Mouse (Mus musculus) splenic B cell, adult 2 months (primary cell): ENCODE measurements around the gene Polrmt.
"Not testable (repeated sequence)": the region's sequence is repeated elsewhere in the genome, so short reads cannot be mapped to it uniquely, and the experiment has no call there.

Source experiments
- DNase-seq: peaks from one replicate; pipeline ENCODE4 v3.0.0-alpha.2; 2011; ENCODE audit warnings: low read depth, low spot score
- H3K27me3 ChIP-seq: 2 replicates; pipeline ENCODE4 v1.6.1; 2012; ENCODE audit warnings: mild to moderate bottlenecking, low read length, moderate library complexity, mixed read lengths; ENCODE audit not compliant: control insufficient read depth, poor library complexity, insufficient read depth, severe bottlenecking
- H3K36me3 ChIP-seq: 2 replicates; pipeline ENCODE4 v1.6.1; 2012; ENCODE audit warnings: mild to moderate bottlenecking, low read length, moderate library complexity, mixed read lengths; ENCODE audit not compliant: control insufficient read depth, poor library complexity, insufficient read depth, severe bottlenecking

The Polrmt gene

GRCm38 (mm10) chr10:79714996-79715395 is 31.4 kb downstream of the Polrmt start:
- Histone ChIP-seq H3K27me3 (no peaks in the 10 kb centered on the region), H3K36me3 (peaks cover 5% of the 10 kb centered on the region)
- no peak for DNase-seq

DNA sequence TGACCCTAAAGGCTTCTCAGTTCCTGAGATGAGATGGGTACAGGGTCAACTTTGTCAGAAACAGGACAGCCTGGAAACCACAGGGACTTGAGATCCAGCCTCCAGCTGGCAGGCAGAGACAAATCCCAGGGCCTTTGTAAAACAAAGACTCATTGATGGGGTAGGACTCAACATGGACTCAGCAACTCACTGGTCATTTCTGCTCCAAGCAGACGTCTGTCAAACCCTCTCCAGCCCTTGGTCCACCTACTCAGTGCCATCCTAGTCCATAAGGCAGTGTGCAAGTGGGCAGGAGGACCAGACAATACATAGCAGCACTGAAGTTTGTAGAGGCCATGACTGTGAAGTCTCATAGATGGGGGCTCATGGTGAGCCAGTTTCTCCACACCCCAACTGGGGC is 33.2 kb downstream of the Polrmt start:
- no peak for DNase-seq
- H3K27me3 ChIP-seq = no peaks in the 10 kb centered on the region
- peaks cover 7% of the 10 kb centered on the region for H3K36me3 ChIP-seq

GRCm38 (mm10) chr10:79712499-79713126 is 33.8 kb downstream of the Polrmt start:
- peaks cover 7% of the 10 kb centered on the region for H3K36me3 ChIP-seq
- DNase-seq = peak; percentile 79
- no peaks in the 10 kb centered on the region for H3K27me3 ChIP-seq

DNA sequence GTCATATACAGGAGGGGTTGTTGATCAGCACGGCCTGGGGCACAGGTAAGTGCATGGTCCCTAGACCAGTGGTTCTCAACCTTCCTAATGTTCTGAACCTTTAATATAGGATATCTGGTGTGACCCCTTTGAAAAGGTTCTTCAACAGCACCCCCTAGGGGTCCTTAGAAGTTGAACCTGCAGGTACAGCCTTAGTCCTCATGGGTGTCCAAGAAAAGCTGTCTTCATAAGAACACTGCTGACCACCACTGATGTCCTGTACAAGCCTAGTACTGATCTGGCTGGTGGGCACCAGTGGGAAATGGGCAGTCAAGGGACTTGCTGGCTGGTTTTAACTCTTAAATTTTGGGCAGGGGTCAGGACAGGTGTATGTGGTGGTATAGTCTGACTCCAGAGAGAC is 34.4 kb downstream of the Polrmt start:
- H3K27me3 ChIP-seq = no peaks in the 10 kb centered on the region
- H3K36me3 ChIP-seq = peaks cover 7% of the 10 kb centered on the region
- peak; percentile 60 for DNase-seq

- H3K36me3 ChIP-seq = peaks cover 7% of the 10 kb centered on the region
- DNase-seq = no peak
- no peaks in the 10 kb centered on the region for H3K27me3 ChIP-seq
Observed at GRCm38 (mm10) chr10:79709307-79709706, 37.1 kb downstream of the Polrmt start.

DNA sequence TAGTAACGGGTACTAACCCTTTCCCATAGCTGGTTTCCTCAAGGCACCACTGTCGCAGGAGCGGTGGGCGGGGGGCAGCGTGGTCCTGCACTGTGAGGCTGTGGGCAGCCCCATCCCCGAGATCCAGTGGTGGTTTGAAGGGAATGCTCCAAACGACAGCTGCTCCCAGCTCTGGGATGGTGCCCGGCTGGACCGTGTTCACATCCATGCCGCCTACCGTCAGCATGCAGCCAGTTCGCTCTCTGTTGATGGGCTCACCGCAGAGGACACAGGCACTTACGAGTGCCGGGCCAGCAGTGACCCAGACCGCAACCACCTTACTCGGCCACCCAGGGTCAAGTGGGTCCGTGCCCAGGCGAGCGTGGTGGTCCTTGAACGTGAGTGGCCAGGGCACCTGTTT is 37.7 kb downstream of the Polrmt start:
- DNase-seq = no peak

GRCm38 (mm10) chr10:79707759-79708158 is 38.6 kb downstream of the Polrmt start:
- Histone ChIP-seq H3K36me3 (peaks cover 7% of the 10 kb centered on the region), H3K27me3 (no peaks in the 10 kb centered on the region)
- no peak for DNase-seq

More for the DNA sequence above, 37.7 kb downstream of the Polrmt start:
- no peaks in the 10 kb centered on the region for H3K27me3 ChIP-seq
- peaks cover 7% of the 10 kb centered on the region for H3K36me3 ChIP-seq

GRCm38 (mm10) chr10:79707162-79707561 is 39.2 kb downstream of the Polrmt start:
- no peaks in the 10 kb centered on the region for H3K27me3 ChIP-seq

GRCm38 (mm10) chr10:79706406-79707094 is 39.8 kb downstream of the Polrmt start:
- Histone ChIP-seq H3K27me3 (no peaks in the 10 kb centered on the region), H3K36me3 (peaks cover 6% of the 10 kb centered on the region)
- DNase-seq = no peak

More at GRCm38 (mm10) chr10:79707162-79707561, 39.2 kb downstream of the Polrmt start:
- H3K36me3 ChIP-seq = peaks cover 7% of the 10 kb centered on the region
- no peak for DNase-seq

GRCm38 (mm10) chr10:79705951-79706350 is 40.4 kb downstream of the Polrmt start:
- no peaks in the 10 kb centered on the region for H3K27me3 ChIP-seq
- DNase-seq = no peak

GRCm38 (mm10) chr10:79704970-79705360 is 41.4 kb downstream of the Polrmt start:
- DNase-seq = no peak
- no peaks in the 10 kb centered on the region for H3K27me3 ChIP-seq
- H3K36me3 ChIP-seq = peaks cover 2% of the 10 kb centered on the region; the same call in 1 of the 2 replicates

More at GRCm38 (mm10) chr10:79705951-79706350, 40.4 kb downstream of the Polrmt start:
- H3K36me3 ChIP-seq = peaks cover 2% of the 10 kb centered on the region; the same call in 1 of the 2 replicates

- no peaks in the 10 kb centered on the region for H3K27me3 ChIP-seq
Observed at GRCm38 (mm10) chr10:79704065-79704969, 42.1 kb downstream of the Polrmt start, which contains the start of gene Bsg. Gene Bsg, plus strand, starts transcription at chr10:79704491.

GRCm38 (mm10) chr10:79703541-79703940 is 42.8 kb downstream of the Polrmt start:
- Histone ChIP-seq H3K36me3 (no peaks in the 10 kb centered on the region), H3K27me3 (no peaks in the 10 kb centered on the region)
- no peak for DNase-seq

More at GRCm38 (mm10) chr10:79704065-79704969, 42.1 kb downstream of the Polrmt start, which contains the start of gene Bsg:
- DNase-seq = peak; percentile 99
- H3K36me3 ChIP-seq = peaks cover 2% of the 10 kb centered on the region; the same call in 1 of the 2 replicates

GRCm38 (mm10) chr10:79702970-79703369 is 43.4 kb downstream of the Polrmt start:
- DNase-seq, H3K36me3 ChIP-seq, H3K27me3 ChIP-seq: not testable (repeated sequence)
